Mouse (Mus musculus) lung, embryonic 14.5 days (tissue): ENCODE measurements at regions not wholly inside any gene's neighbourhood (a gene's known extent, or its start where the extent isn't known, plus 50 kb on each side); places are given as distances from the start of the nearest gene placed in this dataset.

Experiments
- ATAC-seq: fragments of 200-750 bp; cut with Nextera tagmentation; 2 replicates; pipeline ENCODE4 v1.8.0; 2017; ENCODE audit warnings: mild to moderate bottlenecking, moderate TSS enrichment, moderate library complexity; ENCODE audit not compliant: insufficient read depth
- DNase-seq: peaks from one replicate; pipeline ENCODE4 v3.0.0-alpha.2; 2015
- H3K27ac ChIP-seq: fragments of 300-500 bp; sonication (generic); 2 replicates; pipeline ENCODE4 v1.5.1; 2014; ENCODE audit warnings: low read depth, mild to moderate bottlenecking, moderate library complexity
- H3K27me3 ChIP-seq: fragments of 300-500 bp; sonication (generic); 2 replicates; pipeline ENCODE4 v1.6.1; 2014; ENCODE audit warnings: low read length, control low read depth; ENCODE audit not compliant: insufficient read depth
- H3K36me3 ChIP-seq: fragments of 300-500 bp; sonication (generic); 2 replicates; pipeline ENCODE4 v1.6.1; 2014; ENCODE audit warnings: control low read depth; ENCODE audit not compliant: insufficient read depth
- H3K4me1 ChIP-seq: fragments of 300-500 bp; sonication (generic); 2 replicates; pipeline ENCODE4 v1.6.1; 2014; ENCODE audit warnings: antibody characterized with exemption, control low read depth; ENCODE audit not compliant: insufficient read depth
- H3K4me2 ChIP-seq: fragments of 300-500 bp; sonication (generic); 2 replicates; pipeline ENCODE4 v1.6.1; 2014; ENCODE audit warnings: mild to moderate bottlenecking
- H3K4me3 ChIP-seq: fragments of 300-500 bp; sonication (generic); 2 replicates; pipeline ENCODE4 v1.5.1; 2014; ENCODE audit warnings: low read depth, low read length
- H3K9ac ChIP-seq: fragments of 300-500 bp; sonication (generic); 2 replicates; pipeline ENCODE4 v1.6.1; 2014
- H3K9me3 ChIP-seq: fragments of 300-500 bp; sonication (generic); 2 replicates; pipeline ENCODE4 v1.6.1; 2016; ENCODE audit warnings: low read depth, low read length, control low read depth
- CTCF ChIP-seq: IDR thresholded peaks from 2 replicates; pipeline ENCODE4 v1.5.1; 2016; ENCODE audit warnings: antibody characterized with exemption, low read depth
- WGBS: fragments of 180-500 bp; shearing (Covaris S2); extraction: QIAGEN DNeasy Blood & Tissue Kit; methylation state at CpG from one replicate; pipeline ENCODE4 v1.1.7; 2014; 5-methylcytosine and 5-hydroxymethylcytosine counted together

- no peak for TF ChIP-seq CTCF
- ATAC-seq: no peak
- no peaks in the 10 kb centered on the region for H3K36me3 ChIP-seq
- no peak for DNase-seq
- no peak overlapping the region for H3K27ac ChIP-seq
- H3K27me3 ChIP-seq: no peaks in the 10 kb centered on the region
- H3K4me2 ChIP-seq: no peak overlapping the region
- no peaks in the 10 kb centered on the region for H3K9me3 ChIP-seq
- no peak overlapping the region for H3K4me3 ChIP-seq
- 62% methylated on average over 3 of the region's 3 CpGs for WGBS
- no peaks in the 10 kb centered on the region for H3K4me1 ChIP-seq
- H3K9ac ChIP-seq: no peak overlapping the region
These were observed 262.8 kb upstream of the Tenm2 start for GRCm38 (mm10) chr11:37498463-37499015.

DNA sequence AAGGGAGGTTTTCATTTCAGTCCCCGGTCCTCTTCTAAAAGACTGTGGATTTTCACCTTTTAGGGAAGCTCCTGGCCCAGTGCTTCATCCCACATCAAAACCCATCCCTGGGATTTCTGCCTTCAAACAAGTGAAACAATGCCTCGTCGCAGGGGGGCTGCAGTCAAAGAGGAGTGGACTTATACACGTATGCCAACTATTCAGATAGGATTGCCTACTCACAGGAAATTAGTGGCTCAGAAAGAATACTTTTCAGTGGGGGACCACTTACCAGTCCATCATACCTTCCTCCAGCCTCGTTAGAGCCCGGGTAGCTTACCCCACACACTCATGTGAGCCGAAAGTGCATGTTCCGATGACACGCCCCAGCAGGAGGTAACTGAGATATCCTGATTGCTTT is 262.1 kb upstream of the Tenm2 start:
- TF ChIP-seq CTCF: no peak
- H3K27ac ChIP-seq: no peak overlapping the region
- 66% methylated on average over 9 of the region's 9 CpGs for WGBS
- no peak overlapping the region for H3K4me2 ChIP-seq
- no peak for ATAC-seq
- no peaks in the 10 kb centered on the region for H3K9me3 ChIP-seq
- no peaks in the 10 kb centered on the region for H3K27me3 ChIP-seq
- no peak for DNase-seq
- no peaks in the 10 kb centered on the region for H3K4me1 ChIP-seq
- no peak overlapping the region for H3K4me3 ChIP-seq
- H3K36me3 ChIP-seq: no peaks in the 10 kb centered on the region
- no peak overlapping the region for H3K9ac ChIP-seq

DNA sequence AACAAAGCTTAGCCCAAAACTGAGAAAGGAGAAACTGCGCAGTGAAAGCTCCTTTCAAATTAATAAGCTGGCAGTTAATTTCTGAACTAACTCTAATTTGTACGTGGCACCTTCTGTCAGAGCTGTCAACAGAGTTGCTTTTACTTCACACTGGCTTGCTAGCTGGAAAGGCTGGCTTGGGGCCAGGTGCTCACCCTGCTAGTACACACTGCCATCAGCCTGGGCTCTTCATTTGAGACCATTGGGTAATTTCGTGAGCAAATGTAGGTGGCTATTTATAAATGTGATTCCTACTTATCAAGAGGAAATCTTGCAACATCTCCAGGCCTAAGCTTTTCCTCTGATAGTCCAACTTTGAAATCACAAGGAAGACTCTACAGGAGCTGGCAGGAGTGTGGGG is 244.5 kb upstream of the Tenm2 start:
- ATAC-seq: peak; percentile 21; the same call in 1 of the 2 replicates

GRCm38 (mm10) chr11:37478970-37479482 is 243.3 kb upstream of the Tenm2 start:
- Histone ChIP-seq H3K36me3 (no peaks in the 10 kb centered on the region), H3K4me3 (no peak overlapping the region), H3K27me3 (no peaks in the 10 kb centered on the region), H3K4me2 (no peak overlapping the region), H3K9me3 (no peaks in the 10 kb centered on the region), H3K27ac (no peak overlapping the region), H3K9ac (no peak overlapping the region), H3K4me1 (no peaks in the 10 kb centered on the region)
- 87% methylated on average over 6 of the region's 6 CpGs for WGBS
- no peak for DNase-seq
- no peak for ATAC-seq
- no peak for TF ChIP-seq CTCF

More for the DNA sequence above, 244.5 kb upstream of the Tenm2 start:
- H3K4me2 ChIP-seq: no peak overlapping the region
- no peak overlapping the region for H3K27ac ChIP-seq
- no peak for TF ChIP-seq CTCF
- no peaks in the 10 kb centered on the region for H3K4me1 ChIP-seq
- no peaks in the 10 kb centered on the region for H3K36me3 ChIP-seq
- H3K9ac ChIP-seq: no peak overlapping the region
- peak; percentile 53 for DNase-seq
- no peak overlapping the region for H3K4me3 ChIP-seq
- H3K9me3 ChIP-seq: no peaks in the 10 kb centered on the region
- 50% methylated on average over 3 of the region's 3 CpGs for WGBS
- no peaks in the 10 kb centered on the region for H3K27me3 ChIP-seq

GRCm38 (mm10) chr11:37474068-37474467 is 238.3 kb upstream of the Tenm2 start:
- WGBS: 26% methylated on average over 6 of the region's 6 CpGs
- H3K4me2 ChIP-seq: no peak overlapping the region
- H3K9me3 ChIP-seq: no peaks in the 10 kb centered on the region
- no peaks in the 10 kb centered on the region for H3K27me3 ChIP-seq
- no peak overlapping the region for H3K27ac ChIP-seq
- no peak overlapping the region for H3K9ac ChIP-seq
- DNase-seq: no peak
- H3K4me3 ChIP-seq: no peak overlapping the region
- no peak for ATAC-seq
- no peaks in the 10 kb centered on the region for H3K36me3 ChIP-seq
- no peak for TF ChIP-seq CTCF
- no peaks in the 10 kb centered on the region for H3K4me1 ChIP-seq

GRCm38 (mm10) chr11:37463658-37464420 is 228.1 kb upstream of the Tenm2 start:
- 78% methylated on average over 9 of the region's 9 CpGs for WGBS
- TF ChIP-seq CTCF: no peak
- Histone ChIP-seq H3K9me3 (no peaks in the 10 kb centered on the region), H3K4me3 (no peak overlapping the region), H3K9ac (no peak overlapping the region), H3K36me3 (no peaks in the 10 kb centered on the region), H3K4me2 (no peak overlapping the region), H3K27ac (no peak overlapping the region), H3K4me1 (no peaks in the 10 kb centered on the region), H3K27me3 (no peaks in the 10 kb centered on the region)
- ATAC-seq (no peak), DNase-seq (no peak)

DNA sequence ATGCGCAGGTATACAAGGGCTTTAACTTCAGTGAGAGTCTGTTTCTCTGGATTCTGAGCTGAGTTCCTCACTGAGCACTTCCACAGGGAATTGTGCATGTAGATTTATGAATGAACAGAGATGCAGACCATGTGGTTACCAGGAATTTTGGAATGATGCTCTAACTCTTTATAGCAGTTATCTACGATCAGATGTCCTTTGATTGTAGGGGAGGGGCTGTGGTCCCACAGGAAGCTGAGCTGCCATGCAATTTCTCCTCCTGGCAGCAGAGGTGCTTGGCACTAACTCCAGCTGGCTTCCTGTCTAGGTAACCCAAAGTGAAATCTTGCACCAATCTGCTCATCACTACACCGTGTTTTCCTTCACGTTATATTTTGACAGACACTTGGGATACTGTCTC is 226.6 kb upstream of the Tenm2 start:
- DNase-seq: no peak
- H3K4me3 ChIP-seq: no peak overlapping the region
- no peaks in the 10 kb centered on the region for H3K27me3 ChIP-seq
- H3K9ac ChIP-seq: no peak overlapping the region
- H3K4me2 ChIP-seq: no peak overlapping the region
- no peak overlapping the region for H3K27ac ChIP-seq
- H3K9me3 ChIP-seq: no peaks in the 10 kb centered on the region
- 67% methylated on average over 4 of the region's 4 CpGs for WGBS
- TF ChIP-seq CTCF: no peak
- no peaks in the 10 kb centered on the region for H3K36me3 ChIP-seq
- no peak for ATAC-seq
- H3K4me1 ChIP-seq: no peaks in the 10 kb centered on the region
